Mouse (Mus musculus) heart, embryonic 14.5 days (tissue): ENCODE measurements around the gene Tmprss9. TPM values are rescaled to one million over a fixed set of nuclear protein-coding genes. Genes with fewer than 3 reads are reported as not detected.

Experiments used
- ATAC-seq: fragments of 200-750 bp; cut with Nextera tagmentation; 2 replicates; pipeline ENCODE4 v1.8.0; 2017; ENCODE audit warnings: low read depth, moderate TSS enrichment; ENCODE audit not compliant: insufficient number of reproducible peaks, insufficient read depth, low FRiP score
- H3K27ac ChIP-seq, 2 experiments: fragments of 200-500 bp in 1 of 2; fragments of 300-500 bp in 1 of 2; sonication (generic) in 1 of 2; replicated peaks in 1 of 2; 2 replicates each; pipeline ENCODE4 v1.5.1; 2012 to 2014; ENCODE audit warnings: low read depth in 2 of 2, low read length in 2 of 2, control low read depth in 1 of 2, mild to moderate bottlenecking in 1 of 2, mixed read lengths in 1 of 2; ENCODE audit not compliant: control insufficient read depth in 1 of 2, insufficient read depth in 1 of 2
- H3K27me3 ChIP-seq: fragments of 300-500 bp; sonication (generic); 2 replicates; pipeline ENCODE4 v1.6.1; 2014; ENCODE audit warnings: mild to moderate bottlenecking, low read length, control low read depth; ENCODE audit not compliant: control insufficient read depth, insufficient read depth
- H3K36me3 ChIP-seq: fragments of 300-500 bp; sonication (generic); 2 replicates; pipeline ENCODE4 v1.6.1; 2014; ENCODE audit warnings: mild to moderate bottlenecking, control low read depth, low read length, mixed read lengths; ENCODE audit not compliant: control insufficient read depth, insufficient read depth
- H3K4me1 ChIP-seq, 2 experiments: fragments of 200-500 bp in 1 of 2; fragments of 300-500 bp in 1 of 2; sonication (generic) in 1 of 2; 2 replicates each; pipeline ENCODE4 v1.6.1; 2012 to 2014; ENCODE audit warnings: low read length in 2 of 2, control low read depth in 1 of 2, mixed read lengths in 1 of 2; ENCODE audit not compliant: control insufficient read depth in 2 of 2, insufficient read depth in 2 of 2
- H3K4me2 ChIP-seq: fragments of 300-500 bp; sonication (generic); 2 replicates; pipeline ENCODE4 v1.6.1; 2014; ENCODE audit warnings: mild to moderate bottlenecking, low read length
- H3K4me3 ChIP-seq, 2 experiments: fragments of 200-500 bp in 1 of 2; fragments of 300-500 bp in 1 of 2; sonication (generic) in 1 of 2; 2 replicates each; pipeline ENCODE4 v1.5.1; 2012 to 2014; ENCODE audit warnings: low read length in 2 of 2, mild to moderate bottlenecking in 2 of 2, control low read depth in 1 of 2, low read depth in 1 of 2, moderate library complexity in 1 of 2; ENCODE audit not compliant: control insufficient read depth in 1 of 2, insufficient read depth in 1 of 2
- H3K9ac ChIP-seq: fragments of 300-500 bp; sonication (generic); 2 replicates; pipeline ENCODE4 v1.6.1; 2014; ENCODE audit warnings: mild to moderate bottlenecking, low read length
- H3K9me3 ChIP-seq: fragments of 300-500 bp; sonication (generic); 2 replicates; pipeline ENCODE4 v1.6.1; 2016; ENCODE audit warnings: low read length, control low read depth; ENCODE audit not compliant: control insufficient read depth
- WGBS: fragments of 180-500 bp; shearing (Covaris S2); extraction: QIAGEN DNeasy Blood & Tissue Kit; methylation state at CpG from one replicate; pipeline ENCODE4 v1.1.7; 2014; 5-methylcytosine and 5-hydroxymethylcytosine counted together
- polyA plus RNA-seq: library from polyadenylated mRNA; unstranded; fragments of >200 nt; fragmentation: Nextera tagmentation; extraction: Ambion mirVana; gene quantifications from 2 replicates; pipeline ENCODE4 v1.2.1, GENCODE M21; 2014

Tmprss9 gene
- polyA plus RNA-seq, 1 experiment from 2014 or later, result 0.05 TPM

DNA sequence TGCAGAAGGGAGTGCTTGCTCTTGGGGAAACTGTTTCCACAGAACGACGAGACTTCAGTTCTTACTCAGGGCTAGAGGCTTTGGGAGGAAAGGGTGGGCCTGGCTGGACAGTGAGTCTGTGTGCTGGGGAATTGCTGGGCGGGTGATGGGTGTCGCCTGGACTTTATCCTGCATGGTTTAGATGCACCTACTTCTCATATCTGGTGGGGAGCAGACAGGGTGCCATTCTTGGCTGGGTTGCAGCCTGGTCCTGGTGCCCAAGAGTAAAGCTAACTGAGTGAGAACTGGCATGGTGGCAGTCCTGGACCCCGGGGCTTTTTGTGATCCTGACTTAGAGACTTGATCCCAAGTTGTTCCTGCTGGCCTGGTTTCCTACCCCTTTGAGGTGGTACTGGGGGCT is 14.7 kb upstream of the Tmprss9 start:
- peaks cover 28% of the 10 kb centered on the region for H3K36me3 ChIP-seq
- 76% methylated on average over 5 of the region's 5 CpGs for WGBS
- no peaks in the 10 kb centered on the region for H3K9me3 ChIP-seq
- H3K9ac ChIP-seq, result 0 out of 2 replicates have a peak overlapping the region, but pooled peaks have one; percentile 11
- no peak overlapping the region for H3K4me3 ChIP-seq
- no peak overlapping the region for H3K27ac ChIP-seq
- H3K27me3 ChIP-seq, result no peaks in the 10 kb centered on the region
- ATAC-seq, result no peak
- H3K4me1 ChIP-seq, result peaks cover 10 to 23% of the 10 kb centered on the region in 2 experiments
- peak overlapping the region; percentile 100; the same call in 1 of the 2 replicates for H3K4me2 ChIP-seq

DNA sequence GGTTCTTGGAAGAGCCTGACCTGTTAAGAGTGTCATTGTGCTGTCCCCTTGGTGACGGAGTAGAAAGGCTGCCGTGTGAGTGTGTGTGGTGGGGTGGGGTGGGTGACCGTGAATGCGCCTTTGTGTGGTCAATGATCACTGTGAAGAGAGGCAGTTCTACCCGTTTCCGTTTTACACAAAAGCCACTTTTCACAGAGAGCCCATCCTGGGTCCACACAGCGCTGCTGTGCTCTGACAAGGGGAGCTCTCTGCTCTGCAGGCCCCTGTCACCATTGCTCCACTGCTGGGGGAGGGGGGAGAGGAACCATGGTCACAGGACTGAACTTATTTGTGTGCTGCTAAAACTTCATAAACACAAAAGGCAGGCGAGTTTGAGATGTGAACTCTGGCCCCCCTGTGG is 14.3 kb upstream of the Tmprss9 start:
- Histone ChIP-seq H3K27ac (no peak overlapping the region), H3K27me3 (no peaks in the 10 kb centered on the region), H3K4me3 (no peak overlapping the region), H3K9ac (no peak overlapping the region), H3K4me1 (peaks cover 10 to 23% of the 10 kb centered on the region in 2 experiments), H3K36me3 (peaks cover 28% of the 10 kb centered on the region), H3K9me3 (no peaks in the 10 kb centered on the region), H3K4me2 (no peak overlapping the region; the same call in 1 of the 2 replicates)
- no peak for ATAC-seq
- WGBS, result 76% methylated on average over 8 of the region's 8 CpGs

DNA sequence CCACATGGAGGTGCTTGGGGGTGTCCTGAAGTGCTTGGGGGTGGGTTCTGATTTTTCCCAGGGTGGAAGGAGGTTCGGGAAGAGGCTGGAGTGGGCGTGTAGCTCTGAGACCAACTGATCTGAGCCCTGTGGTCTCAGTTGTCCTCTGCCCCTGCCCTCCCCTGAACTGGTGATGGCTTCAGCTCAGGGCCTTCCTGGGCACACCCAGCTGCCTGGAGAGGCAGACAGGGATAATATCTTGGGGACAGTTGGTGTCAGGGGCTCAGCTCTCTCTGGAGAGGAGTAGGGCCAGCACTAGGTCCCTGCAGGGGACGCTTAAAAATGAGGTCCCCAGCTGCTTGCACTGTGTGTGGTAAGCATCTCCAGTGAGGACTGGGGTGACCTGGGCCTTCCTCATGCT is 13.8 kb upstream of the Tmprss9 start:
- Histone ChIP-seq H3K27ac (no peak overlapping the region), H3K4me1 (peaks cover 10 to 23% of the 10 kb centered on the region in 2 experiments), H3K4me3 (no peak overlapping the region), H3K4me2 (peak overlapping the region; percentile 16), H3K27me3 (no peaks in the 10 kb centered on the region), H3K36me3 (peaks cover 28% of the 10 kb centered on the region), H3K9ac (no peak overlapping the region; the same call in 1 of the 2 replicates), H3K9me3 (no peaks in the 10 kb centered on the region)
- 70% methylated on average over 3 of the region's 3 CpGs for WGBS
- ATAC-seq, result no peak

DNA sequence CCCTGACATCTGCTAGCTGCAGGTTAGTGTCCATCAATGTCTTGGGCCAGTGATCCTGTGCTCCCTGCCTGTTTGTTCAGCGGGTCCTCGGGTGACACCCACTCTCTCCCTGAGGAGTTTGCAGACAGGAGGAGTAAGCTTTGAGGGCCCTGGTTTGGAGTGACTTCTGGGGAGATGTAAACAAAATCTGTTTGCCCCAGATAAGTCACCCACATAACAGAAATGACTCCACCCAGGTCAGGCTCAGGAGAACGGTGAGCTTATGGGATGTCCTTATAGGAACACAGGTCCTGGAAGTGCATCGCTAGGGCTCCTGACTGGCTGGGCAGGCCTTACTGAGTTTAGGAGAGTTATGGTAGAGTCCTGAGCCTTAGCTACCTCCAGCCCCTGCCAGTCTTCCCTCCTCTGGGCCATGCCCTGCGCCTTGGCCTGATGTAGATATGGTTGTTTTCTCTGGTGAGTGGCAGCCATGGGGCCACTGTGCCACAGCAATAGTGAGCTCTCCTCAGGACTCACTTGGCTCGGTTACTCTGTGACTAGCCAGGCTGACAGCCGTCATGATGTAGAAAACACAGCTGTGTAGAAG is 13.2 kb upstream of the Tmprss9 start:
- H3K9me3 ChIP-seq, result no peaks in the 10 kb centered on the region
- H3K27me3 ChIP-seq, result no peaks in the 10 kb centered on the region
- H3K36me3 ChIP-seq, result peaks cover 28% of the 10 kb centered on the region
- ATAC-seq, result no peak
- H3K27ac ChIP-seq, result no peak overlapping the region
- H3K4me3 ChIP-seq, result no peak overlapping the region
- H3K9ac ChIP-seq, result no peak overlapping the region; the same call in 1 of the 2 replicates
- no peak overlapping the region for H3K4me2 ChIP-seq
- 77% methylated on average over 7 of the region's 7 CpGs for WGBS
- peaks cover 10 to 23% of the 10 kb centered on the region in 2 experiments for H3K4me1 ChIP-seq

DNA sequence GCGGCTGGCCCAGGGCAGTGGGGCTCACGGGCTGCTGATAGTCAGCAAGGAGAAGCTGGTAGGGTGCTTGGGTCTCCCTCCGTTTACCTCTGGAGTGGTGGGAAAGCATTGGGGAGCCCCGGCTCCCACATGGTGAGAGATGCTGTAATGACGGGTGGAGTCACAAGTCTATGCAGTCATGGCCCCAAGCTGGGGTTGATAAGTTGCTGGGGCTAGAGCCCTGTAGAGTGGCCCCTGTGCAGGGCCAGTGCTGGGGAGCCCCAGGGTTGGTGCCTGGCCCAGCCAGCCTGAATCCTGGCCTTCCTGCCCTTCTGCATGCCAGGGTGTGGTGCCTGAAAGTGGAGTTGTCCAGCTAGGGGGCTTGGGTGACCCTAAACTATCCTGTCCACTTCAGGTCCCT is 9.3 kb upstream of the Tmprss9 start:
- no peak overlapping the region for H3K4me2 ChIP-seq
- H3K9me3 ChIP-seq, result no peaks in the 10 kb centered on the region
- H3K4me1 ChIP-seq, result no peaks in the 10 kb centered on the region
- H3K27ac ChIP-seq, result no peak overlapping the region
- no peak overlapping the region for H3K4me3 ChIP-seq
- no peak for ATAC-seq
- WGBS, result 86% methylated on average over 5 of the region's 5 CpGs
- H3K9ac ChIP-seq, result no peak overlapping the region
- H3K36me3 ChIP-seq, result peaks cover 59% of the 10 kb centered on the region
- no peaks in the 10 kb centered on the region for H3K27me3 ChIP-seq

DNA sequence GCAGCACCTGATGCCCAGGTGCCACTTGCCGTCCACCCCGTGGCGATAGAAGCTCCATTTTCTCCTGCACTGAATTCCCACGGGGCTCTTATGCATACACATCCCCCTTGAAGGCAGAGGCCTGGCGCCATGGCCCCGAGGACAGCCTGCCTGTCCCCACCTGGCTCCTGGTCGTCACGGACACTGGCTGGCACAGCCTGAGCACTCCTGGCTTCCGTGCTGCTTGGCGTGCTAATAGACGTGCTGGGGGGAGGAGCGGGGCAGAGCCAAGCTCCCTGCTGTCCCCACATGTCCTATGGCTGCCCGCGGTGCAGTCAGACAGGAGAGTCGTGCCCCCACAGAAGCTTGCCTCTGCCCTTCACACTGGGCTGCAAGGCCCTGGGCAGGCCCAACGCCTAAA is 7.2 kb upstream of the Tmprss9 start:
- H3K27ac ChIP-seq, result no peak overlapping the region
- H3K4me1 ChIP-seq, result no peaks in the 10 kb centered on the region
- peaks cover 66% of the 10 kb centered on the region for H3K36me3 ChIP-seq
- no peaks in the 10 kb centered on the region for H3K27me3 ChIP-seq
- no peak overlapping the region for H3K9ac ChIP-seq
- WGBS, result 90% methylated on average over 15 of the region's 16 CpGs
- no peaks in the 10 kb centered on the region for H3K9me3 ChIP-seq
- ATAC-seq, result no peak
- no peak overlapping the region for H3K4me2 ChIP-seq
- no peak overlapping the region for H3K4me3 ChIP-seq

DNA sequence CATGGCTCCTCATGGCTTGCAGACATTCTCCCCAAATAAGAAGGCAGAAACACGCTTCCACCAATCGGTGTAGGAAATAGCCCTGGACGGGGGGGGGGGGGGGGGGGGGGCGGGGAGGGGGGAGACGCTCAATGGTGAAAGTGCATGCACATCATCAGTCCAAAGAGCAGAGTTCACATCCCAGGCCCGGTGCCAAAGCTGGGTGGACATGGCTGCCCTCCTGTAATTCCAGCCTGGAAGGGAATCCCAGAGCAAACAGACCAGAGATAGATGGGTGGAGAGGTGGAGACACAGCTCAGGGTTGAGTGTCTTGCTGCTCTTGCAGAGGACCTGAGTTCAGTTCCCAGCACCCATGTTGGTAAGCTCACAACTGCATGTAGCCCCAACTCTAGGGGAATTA is 655 bp upstream of the Tmprss9 start:
- no peak overlapping the region for H3K9ac ChIP-seq
- no peaks in the 10 kb centered on the region; the same call in 1 of the 2 replicates for H3K27me3 ChIP-seq
- H3K9me3 ChIP-seq, result no peaks in the 10 kb centered on the region
- 93% methylated on average over 2 of the region's 6 CpGs for WGBS
- no peak overlapping the region for H3K4me3 ChIP-seq
- no peak overlapping the region for H3K4me2 ChIP-seq
- peaks cover 20% of the 10 kb centered on the region for H3K36me3 ChIP-seq
- no peaks in the 10 kb centered on the region for H3K4me1 ChIP-seq
- ATAC-seq, result no peak
- no peak overlapping the region for H3K27ac ChIP-seq

DNA sequence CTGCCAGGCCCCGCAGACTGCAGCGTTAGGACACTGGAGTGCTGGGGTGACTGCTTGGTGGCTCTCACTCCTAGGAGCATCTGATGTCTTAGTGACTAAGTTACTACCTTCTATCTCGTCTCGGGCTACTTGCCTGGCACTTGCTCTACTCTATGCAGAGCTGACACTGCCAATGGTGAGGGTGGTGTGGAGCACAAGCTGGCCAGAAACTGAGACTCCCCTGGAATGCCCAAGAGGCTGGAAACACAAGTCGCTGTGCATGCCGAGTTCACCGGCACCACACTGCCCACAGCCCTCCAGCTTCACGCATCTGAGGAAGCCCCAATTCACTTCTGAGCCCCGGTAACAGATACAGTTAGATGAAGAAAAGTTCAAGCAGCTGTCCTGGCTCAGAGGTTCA is 2.4 kb downstream of the Tmprss9 start:
- no peak overlapping the region for H3K4me3 ChIP-seq
- H3K36me3 ChIP-seq, result no peaks in the 10 kb centered on the region
- H3K27ac ChIP-seq, result no peak overlapping the region
- no peak overlapping the region for H3K9ac ChIP-seq
- WGBS, result 77% methylated on average over 9 of the region's 9 CpGs
- ATAC-seq, result no peak
- no peaks in the 10 kb centered on the region; the same call in 1 of the 2 replicates for H3K27me3 ChIP-seq
- peaks cover 7 to 8% of the 10 kb centered on the region in 2 experiments for H3K4me1 ChIP-seq
- H3K9me3 ChIP-seq, result no peaks in the 10 kb centered on the region
- H3K4me2 ChIP-seq, result no peak overlapping the region
